Mouse (Mus musculus) midbrain, embryonic 10.5 days (tissue): Measurements from ENCODE around the gene Pitx1. TPM values are rescaled to one million over a fixed set of nuclear protein-coding genes. Genes with fewer than 3 reads are reported as not detected.

ENCODE experiments used
- DNase-seq: peaks from one replicate; pipeline ENCODE4 v3.0.0-alpha.2; 2017; ENCODE audit warnings: low spot score
- H3K27ac ChIP-seq: fragments of 300-500 bp; sonication (generic); replicated peaks from 2 replicates; pipeline ENCODE4 v1.5.1; 2016; ENCODE audit warnings: mild to moderate bottlenecking
- H3K27me3 ChIP-seq: fragments of 300-500 bp; sonication (generic); 2 replicates; pipeline ENCODE4 v1.6.1; 2016; ENCODE audit warnings: low read depth, mild to moderate bottlenecking; ENCODE audit not compliant: poor library complexity, severe bottlenecking
- H3K36me3 ChIP-seq: fragments of 300-500 bp; sonication (generic); 2 replicates; pipeline ENCODE4 v1.6.1; 2016; ENCODE audit warnings: mild to moderate bottlenecking, moderate library complexity
- H3K4me1 ChIP-seq: fragments of 300-500 bp; sonication (generic); 2 replicates; pipeline ENCODE4 v1.6.1; 2016
- H3K4me3 ChIP-seq: fragments of 300-500 bp; sonication (generic); 2 replicates; pipeline ENCODE4 v1.5.1; 2016; ENCODE audit warnings: mild to moderate bottlenecking, moderate library complexity
- H3K9me3 ChIP-seq: fragments of 300-500 bp; sonication (generic); replicated peaks from 2 replicates; pipeline ENCODE4 v1.6.1; 2016; ENCODE audit warnings: mild to moderate bottlenecking
- WGBS: fragments of 180-500 bp; shearing (Covaris S2); methylation state at CpG from one replicate; pipeline ENCODE4 v1.1.7; 2016; 5-methylcytosine and 5-hydroxymethylcytosine counted together
- polyA plus RNA-seq: library from polyadenylated mRNA; unstranded; fragments of >200 nt; fragmentation: Nextera tagmentation; extraction: Ambion mirVana; gene quantifications from 2 replicates; pipeline ENCODE4 v1.2.1, GENCODE M21; 2016

Pitx1 gene
- polyA plus RNA-seq, 1 experiment from 2014 or later, result 0.42 TPM

DNA sequence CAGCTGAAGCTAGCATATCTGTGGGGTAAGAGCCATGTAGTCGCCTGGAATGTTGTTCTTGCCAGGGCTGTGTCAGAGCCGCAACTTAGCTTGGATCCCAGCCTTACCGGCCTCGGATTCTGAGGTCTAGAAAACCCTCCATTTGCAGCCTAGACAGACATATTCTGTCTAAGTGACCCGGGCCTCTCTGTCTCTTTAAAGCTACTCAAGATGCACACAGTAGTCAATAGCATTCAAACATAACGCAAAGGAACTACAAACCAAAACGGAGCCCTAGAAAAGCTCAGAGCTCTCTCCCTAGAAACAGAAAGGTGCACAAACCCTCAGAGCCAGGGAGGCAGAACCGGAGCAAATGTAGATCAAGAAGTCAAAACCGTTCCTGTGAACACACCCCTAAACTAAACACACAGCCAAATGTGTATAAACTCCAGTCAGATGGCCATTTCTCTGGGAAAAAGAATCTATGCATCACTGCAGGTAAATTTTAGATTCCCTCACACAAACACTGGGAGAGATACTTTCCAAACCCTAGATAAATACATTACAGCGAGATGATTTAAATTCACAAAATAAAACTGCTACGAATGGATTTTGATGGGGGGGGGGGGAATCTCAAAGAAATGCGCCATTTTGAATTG lies 6.9 kb downstream of the Pitx1 start:
- DNase-seq, result peak; percentile 33
- Histone ChIP-seq H3K4me3 (no peak overlapping the region), H3K27me3 (peaks cover 100% of the 10 kb centered on the region), H3K27ac (no peak overlapping the region), H3K9me3 (no peaks in the 10 kb centered on the region), H3K36me3 (no peaks in the 10 kb centered on the region), H3K4me1 (peaks cover 43% of the 10 kb centered on the region)
- WGBS, result 1% methylated on average over 12 of the region's 12 CpGs

DNA sequence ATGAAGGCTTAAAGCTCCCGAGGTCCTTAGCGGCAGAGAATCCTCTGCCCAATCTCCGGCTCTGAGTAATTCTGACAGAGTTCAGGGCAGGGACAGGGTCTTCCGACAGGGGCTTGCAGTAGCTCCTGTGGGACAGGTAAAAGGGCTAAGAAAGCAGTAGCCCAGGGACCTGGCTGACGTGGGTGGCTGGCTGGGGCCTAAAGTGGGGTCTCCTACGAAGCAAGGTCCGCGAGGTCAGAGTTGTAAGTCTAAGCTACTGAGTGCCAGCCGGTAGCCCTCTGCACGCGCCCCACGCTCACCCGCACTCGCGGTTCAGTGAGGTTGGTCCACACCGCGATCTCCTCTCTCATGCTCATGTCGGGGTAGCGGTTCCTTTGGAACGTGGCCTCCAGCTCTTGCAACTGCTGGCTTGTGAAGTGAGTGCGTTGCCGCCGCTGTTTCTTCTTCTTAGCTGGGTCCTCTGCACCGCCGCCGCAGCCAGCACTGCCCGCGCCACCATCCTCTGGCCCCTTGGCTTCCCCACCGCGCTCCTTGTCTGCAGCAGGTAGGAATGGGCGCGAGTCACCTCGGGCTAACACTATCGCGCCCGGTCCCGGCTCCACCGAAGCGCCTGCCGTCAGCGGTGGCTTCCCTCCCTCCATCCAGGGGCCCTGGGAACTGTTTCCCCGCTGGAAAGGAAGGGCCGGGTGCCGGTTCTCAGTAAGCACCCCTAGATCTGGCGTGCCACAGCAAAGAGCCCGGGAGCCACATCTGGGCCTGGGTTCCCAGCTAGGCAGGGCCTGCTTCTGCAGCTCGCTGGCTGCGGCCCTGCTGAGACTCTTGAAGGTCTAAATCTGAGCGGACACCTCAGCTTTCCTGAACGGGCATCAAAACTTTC lies 7.6 kb downstream of the Pitx1 start:
- no peaks in the 10 kb centered on the region for H3K36me3 ChIP-seq
- peak; percentile 65 for DNase-seq
- H3K4me3 ChIP-seq, result peak overlapping the region; percentile 34
- H3K9me3 ChIP-seq, result no peaks in the 10 kb centered on the region
- H3K27ac ChIP-seq, result no peak overlapping the region
- 0% methylated on average over 50 of the region's 50 CpGs for WGBS
- H3K27me3 ChIP-seq, result peaks cover 100% of the 10 kb centered on the region
- H3K4me1 ChIP-seq, result peaks cover 43% of the 10 kb centered on the region

DNA sequence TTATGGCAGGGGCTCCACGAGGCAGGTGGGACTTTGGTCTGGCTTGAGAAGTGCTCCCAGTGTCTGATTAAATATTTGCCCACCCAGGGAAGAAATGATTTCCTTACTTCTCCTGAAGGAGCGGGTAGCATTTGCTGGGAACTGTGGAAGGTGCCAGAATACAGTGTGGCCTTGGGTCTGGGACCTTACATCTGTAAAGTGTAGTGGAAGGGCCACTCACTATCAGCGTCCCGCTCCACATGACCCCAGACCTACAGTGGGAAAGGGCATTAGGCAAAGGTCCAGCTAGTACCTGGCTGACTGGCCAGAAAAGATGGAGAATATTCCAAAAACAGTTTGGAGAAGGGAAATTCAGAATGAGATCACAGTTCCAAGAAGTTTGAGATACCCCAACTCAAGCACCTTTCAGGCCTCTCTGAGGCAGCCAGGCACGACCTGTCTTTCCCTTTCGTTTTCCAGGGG lies 8.3 kb downstream of the Pitx1 start:
- WGBS, result 1% methylated on average over 6 of the region's 6 CpGs

DNA sequence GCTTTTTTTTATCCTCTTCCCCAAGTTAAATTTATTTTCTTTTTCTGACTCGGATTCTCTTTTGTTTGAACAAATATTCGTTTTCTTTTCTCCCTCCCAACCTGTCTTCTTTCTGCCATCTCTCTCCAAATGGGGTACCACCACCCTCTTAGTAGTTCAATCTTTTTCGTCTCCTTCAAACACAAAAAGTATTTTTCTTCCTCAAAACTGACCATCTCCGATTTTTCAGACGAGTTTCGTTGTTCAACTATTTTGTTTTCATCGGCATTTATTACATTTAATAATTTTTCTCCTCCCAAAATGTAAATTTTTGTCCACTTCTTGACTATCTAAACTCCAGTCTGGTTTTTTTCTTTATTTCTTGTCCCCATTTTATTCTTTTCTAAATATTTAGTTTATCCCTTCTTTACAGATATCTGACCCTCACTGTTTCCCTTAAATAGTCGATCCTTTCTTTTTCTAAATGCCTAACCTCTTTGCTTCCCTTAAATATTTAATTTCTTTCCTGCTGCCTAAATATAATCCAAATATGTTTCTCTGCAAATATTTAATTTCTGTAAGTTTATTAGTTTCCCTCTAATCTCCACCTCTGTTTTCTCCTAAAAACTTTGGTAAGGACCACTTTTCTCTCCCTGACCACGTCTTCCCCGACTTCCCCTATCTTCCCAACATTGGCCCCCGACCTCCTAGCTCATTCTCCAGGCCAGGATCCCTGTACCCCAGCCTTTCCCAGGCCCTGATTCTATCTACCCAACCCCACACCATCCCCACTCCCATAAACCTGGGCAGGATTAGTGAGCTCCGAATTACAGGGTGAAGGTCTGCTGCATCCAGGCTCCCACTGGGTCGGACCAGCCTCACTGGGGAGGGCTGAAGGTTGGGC lies 9.0 kb downstream of the Pitx1 start:
- Histone ChIP-seq H3K27ac (no peak overlapping the region), H3K9me3 (no peaks in the 10 kb centered on the region), H3K36me3 (no peaks in the 10 kb centered on the region), H3K4me3 (no peak overlapping the region), H3K4me1 (peaks cover 43% of the 10 kb centered on the region), H3K27me3 (peaks cover 100% of the 10 kb centered on the region)
- peak; percentile 50 for DNase-seq
- 5% methylated on average over 13 of the region's 13 CpGs for WGBS

More for the DNA sequence above, 8.3 kb downstream of the Pitx1 start:
- peaks cover 100% of the 10 kb centered on the region for H3K27me3 ChIP-seq
- no peak overlapping the region for H3K27ac ChIP-seq
- no peak for DNase-seq
- no peaks in the 10 kb centered on the region for H3K9me3 ChIP-seq
- H3K4me1 ChIP-seq, result peaks cover 43% of the 10 kb centered on the region
- H3K36me3 ChIP-seq, result no peaks in the 10 kb centered on the region
- H3K4me3 ChIP-seq, result no peak overlapping the region

DNA sequence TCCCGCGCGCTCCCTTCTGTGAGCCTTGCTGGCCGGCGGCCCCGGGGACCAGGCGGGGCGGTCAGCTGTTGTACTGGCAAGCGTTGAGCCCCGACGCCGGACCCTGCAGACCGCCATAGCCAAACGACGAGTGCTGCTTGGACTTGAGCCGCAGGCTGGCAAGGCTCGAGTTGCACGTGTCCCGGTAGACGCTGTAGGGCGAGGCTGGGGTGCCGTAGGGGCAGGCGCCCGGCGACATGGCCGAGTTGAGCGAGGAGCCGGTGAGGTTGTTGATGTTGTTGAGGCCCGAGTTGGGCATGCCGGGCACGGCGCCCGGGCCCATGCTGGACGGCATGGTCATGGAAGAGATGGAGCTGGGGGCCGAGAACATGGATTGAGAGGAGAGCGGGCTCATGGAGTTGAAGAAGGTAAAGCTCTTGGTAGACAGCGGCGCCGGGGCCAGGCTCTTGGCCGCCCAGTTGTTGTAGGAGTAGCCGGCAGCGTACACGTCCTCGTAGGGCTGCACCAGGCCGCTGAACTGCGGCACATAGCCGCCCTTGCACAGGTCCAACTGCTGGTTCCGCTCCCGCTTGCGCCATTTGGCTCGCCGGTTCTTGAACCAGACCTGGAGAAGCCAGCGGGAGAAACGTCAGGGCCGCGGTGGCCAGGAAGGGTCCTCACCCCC lies 9.9 kb downstream of the Pitx1 start:
- H3K4me3 ChIP-seq, result no peak overlapping the region
- H3K9me3 ChIP-seq, result no peaks in the 10 kb centered on the region
- no peak overlapping the region for H3K27ac ChIP-seq
- peak; percentile 66 for DNase-seq
- WGBS, result under 1% methylated on average over 56 of the region's 56 CpGs
- H3K36me3 ChIP-seq, result no peaks in the 10 kb centered on the region
- H3K27me3 ChIP-seq, result peaks cover 100% of the 10 kb centered on the region
- H3K4me1 ChIP-seq, result peaks cover 36% of the 10 kb centered on the region

DNA sequence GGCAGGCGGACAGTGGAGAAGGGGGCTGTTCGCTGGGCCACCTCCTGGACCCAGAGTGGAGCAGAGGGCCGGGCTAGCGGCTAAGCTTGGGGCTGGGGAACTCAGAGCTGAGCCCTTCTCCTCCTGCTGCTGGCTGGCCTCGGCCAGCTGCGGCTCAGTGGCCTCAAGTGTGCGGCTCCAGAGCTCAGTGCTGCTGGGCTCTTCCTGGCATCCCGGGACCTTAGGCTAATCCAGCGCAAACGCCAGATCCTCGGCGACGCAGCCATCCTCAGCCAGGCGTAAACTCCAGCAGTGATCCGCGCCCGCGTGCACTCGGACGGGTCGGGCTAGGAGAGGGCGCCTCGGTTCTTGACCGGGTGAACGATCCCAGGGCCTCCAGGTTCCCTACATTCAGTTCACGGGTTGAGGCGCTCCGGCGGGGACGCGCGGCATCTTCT lies 10.7 kb downstream of the Pitx1 start:
- peaks cover 100% of the 10 kb centered on the region for H3K27me3 ChIP-seq
- H3K36me3 ChIP-seq, result no peaks in the 10 kb centered on the region
- WGBS, result under 1% methylated on average over 32 of the region's 32 CpGs
- H3K9me3 ChIP-seq, result no peaks in the 10 kb centered on the region
- peak; percentile 69 for DNase-seq
- H3K4me1 ChIP-seq, result peaks cover 27% of the 10 kb centered on the region
- H3K27ac ChIP-seq, result no peak overlapping the region
- peak overlapping the region; percentile 35 for H3K4me3 ChIP-seq

DNA sequence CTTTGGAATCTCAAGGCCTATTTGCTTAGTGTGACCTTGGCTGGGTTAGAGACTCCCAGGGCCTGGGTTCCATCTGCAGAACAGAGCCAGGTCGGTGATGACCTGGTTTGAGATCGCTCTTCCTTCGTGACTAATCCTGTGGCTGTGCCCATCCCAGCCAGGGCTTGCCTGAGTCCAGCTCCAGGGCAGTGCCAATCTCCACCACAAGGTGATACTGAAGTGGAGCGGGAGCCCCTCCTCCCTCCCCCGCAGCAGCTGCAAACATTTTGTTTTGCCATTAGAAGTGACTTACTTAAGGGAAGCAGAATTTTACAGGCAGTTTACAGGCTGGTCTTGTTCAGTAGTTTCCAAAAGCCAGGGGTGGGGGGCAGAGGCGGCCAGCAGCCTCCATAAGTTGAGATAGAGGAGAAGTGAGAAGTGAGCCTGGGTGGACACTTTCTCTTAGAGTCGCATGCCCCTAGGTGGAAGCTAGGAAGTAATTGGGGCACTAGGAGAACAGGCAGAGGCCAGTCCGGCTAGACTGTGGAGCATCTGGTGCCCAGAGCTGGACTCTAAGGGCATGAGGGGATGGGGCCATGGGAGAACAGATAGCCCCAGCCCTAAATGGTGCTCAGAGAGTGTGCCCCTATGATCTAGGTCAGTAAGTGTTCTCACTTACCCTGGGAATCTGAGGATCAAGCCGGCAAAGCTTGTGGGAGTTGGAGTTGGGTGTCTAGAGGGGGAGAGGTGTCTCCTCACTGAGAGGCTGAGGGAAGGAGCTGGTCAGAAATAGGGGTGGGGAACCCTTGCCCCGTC lies 11.6 kb downstream of the Pitx1 start:
- Histone ChIP-seq H3K9me3 (no peaks in the 10 kb centered on the region), H3K4me3 (no peak overlapping the region), H3K27me3 (peaks cover 92% of the 10 kb centered on the region), H3K4me1 (peaks cover 22% of the 10 kb centered on the region), H3K27ac (no peak overlapping the region), H3K36me3 (no peaks in the 10 kb centered on the region)
- whole genome bisulfite sequencing, result 9% methylated on average over 10 of the region's 10 CpGs
- DNase-seq, result no peak

DNA sequence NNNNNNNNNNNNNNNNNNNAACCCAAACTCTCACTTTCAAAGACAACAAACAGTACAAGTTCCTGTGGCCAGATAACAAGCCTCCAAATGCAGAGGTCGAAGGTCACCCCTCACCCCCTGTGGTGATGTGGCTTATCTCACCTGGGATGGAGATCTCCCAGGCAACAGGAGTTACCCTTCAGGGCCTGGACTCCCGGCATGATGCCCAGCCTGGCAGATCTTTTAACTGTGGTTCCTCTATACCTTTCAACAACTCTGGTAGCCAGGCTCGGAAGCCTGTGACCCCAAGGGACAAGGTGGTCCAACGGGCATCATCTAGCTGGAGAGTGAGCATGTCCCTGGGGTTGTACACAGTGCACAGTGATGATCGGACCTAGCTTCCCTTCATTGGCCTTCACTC lies 13.5 kb downstream of the Pitx1 start:
- DNase-seq, result no peak
- Histone ChIP-seq H3K9me3 (no peaks in the 10 kb centered on the region), H3K27me3 (peaks cover 90% of the 10 kb centered on the region), H3K27ac (no peak overlapping the region), H3K36me3 (no peaks in the 10 kb centered on the region), H3K4me3 (no peak overlapping the region), H3K4me1 (peaks cover 16% of the 10 kb centered on the region)
- 56% methylated on average over 5 of the region's 5 CpGs for WGBS

DNA sequence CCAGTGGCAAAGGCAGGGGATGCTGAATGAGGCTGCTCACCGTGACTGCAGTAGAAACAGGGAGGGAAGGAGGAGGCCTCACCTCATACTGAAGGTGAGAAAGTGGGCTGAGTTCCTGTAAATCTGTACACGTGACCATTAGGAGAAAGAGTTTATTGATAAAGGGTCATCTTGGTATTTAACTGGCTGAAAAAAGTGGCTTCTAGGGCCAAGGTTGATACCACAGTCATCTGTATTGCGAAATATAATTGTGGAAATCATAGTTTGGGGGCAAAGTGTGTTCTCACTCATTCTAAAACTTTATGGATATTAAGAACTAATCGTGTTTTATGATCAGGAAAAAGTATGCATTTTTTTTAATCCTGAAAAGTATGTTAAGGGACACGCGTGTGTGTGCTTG lies 21.2 kb downstream of the Pitx1 start:
- H3K4me3 ChIP-seq, result no peak overlapping the region
- 88% methylated on average over 6 of the region's 6 CpGs for WGBS
- no peaks in the 10 kb centered on the region for H3K9me3 ChIP-seq
- peaks cover 4% of the 10 kb centered on the region for H3K4me1 ChIP-seq
- peaks cover 29% of the 10 kb centered on the region for H3K27me3 ChIP-seq
- H3K36me3 ChIP-seq, result no peaks in the 10 kb centered on the region
- no peak for DNase-seq
- H3K27ac ChIP-seq, result no peak overlapping the region

DNA sequence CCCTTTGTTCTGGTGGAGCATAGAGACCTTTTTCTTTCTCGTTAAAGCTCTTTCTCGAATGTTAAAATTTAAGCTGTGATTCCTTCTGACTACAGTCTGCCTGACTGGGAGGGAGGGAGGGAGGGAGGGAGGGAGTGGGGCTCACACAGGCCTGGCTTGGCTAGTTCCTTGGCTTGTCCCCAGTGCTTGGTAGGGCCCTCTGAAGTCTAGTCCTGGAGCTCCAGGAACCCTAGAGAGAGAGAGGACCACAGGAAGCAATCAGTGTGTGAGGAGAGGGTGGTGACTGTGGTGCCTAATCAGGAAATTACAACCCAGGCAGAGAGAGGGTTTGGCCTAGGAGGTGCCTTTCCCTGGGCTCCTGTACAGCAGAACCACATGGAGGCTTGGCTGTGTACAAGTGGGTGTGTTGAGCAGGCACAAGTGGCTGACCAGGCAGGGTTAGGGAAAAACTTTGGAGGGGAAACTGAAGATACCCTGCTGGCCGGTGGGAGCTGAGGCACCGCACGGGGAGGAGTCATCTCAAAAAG lies 22.4 kb downstream of the Pitx1 start:
- Histone ChIP-seq H3K36me3 (no peaks in the 10 kb centered on the region), H3K27me3 (peaks cover 23% of the 10 kb centered on the region), H3K27ac (no peak overlapping the region), H3K4me1 (no peaks in the 10 kb centered on the region), H3K4me3 (no peak overlapping the region), H3K9me3 (no peaks in the 10 kb centered on the region)
- DNase-seq, result no peak
- WGBS, result 60% methylated on average over 5 of the region's 5 CpGs

DNA sequence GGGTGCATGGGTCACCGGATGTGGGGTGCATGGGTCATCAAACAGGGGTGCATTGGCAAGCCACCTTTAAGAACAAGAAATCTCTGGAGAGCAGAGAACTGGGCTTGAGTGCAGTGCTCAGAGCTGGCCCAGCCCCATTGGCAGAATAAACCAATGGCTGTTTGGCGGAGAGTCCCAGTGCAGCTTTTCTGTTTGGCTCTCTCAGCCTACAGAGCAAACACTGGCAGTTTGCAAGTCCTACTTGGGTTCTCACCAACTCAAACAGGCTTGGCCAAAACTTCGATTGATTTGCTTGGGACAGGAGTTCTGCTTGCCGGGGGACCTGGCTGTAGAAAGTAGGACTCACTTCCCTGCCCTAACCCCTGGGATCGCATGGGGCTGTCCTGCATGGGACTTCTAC lies 25.0 kb downstream of the Pitx1 start:
- no peak for DNase-seq
- Histone ChIP-seq H3K4me3 (no peak overlapping the region), H3K27me3 (no peaks in the 10 kb centered on the region), H3K27ac (no peak overlapping the region), H3K9me3 (no peaks in the 10 kb centered on the region), H3K36me3 (no peaks in the 10 kb centered on the region), H3K4me1 (no peaks in the 10 kb centered on the region)
- WGBS, result 75% methylated on average over 5 of the region's 5 CpGs
